Mouse (Mus musculus) cerebral cortex, adult 2 months (tissue): Measurements from ENCODE around the gene Ensa.

Source experiments
- WGBS: fragments of 180-500 bp; shearing (Covaris S2); methylation state at CpG from one replicate; pipeline ENCODE4 v1.1.7; 2018; 5-methylcytosine and 5-hydroxymethylcytosine counted together

Gene Ensa

DNA sequence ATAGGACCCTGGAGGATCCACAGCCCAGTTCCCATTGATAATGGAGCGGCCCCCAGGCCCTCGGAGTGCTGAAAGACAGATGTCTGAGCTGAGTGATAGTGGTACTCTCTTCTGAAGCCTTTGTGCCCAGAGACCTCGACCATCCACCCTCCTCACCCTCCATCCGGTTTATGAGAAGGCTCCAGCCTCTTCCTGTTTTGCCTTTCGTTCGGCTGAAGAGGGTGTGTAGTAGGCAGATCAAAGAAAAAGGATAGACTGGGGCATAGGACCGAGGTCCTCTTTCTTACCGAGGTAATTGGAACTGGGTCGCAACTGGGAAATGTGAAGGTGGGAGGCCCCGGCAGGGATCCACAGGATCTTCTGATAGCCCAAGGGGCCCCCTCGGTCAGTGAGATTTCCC is 56.6 kb downstream of the Ensa start:
- 71% methylated on average over 11 of the region's 11 CpGs for WGBS
